Mouse (Mus musculus): Measurements from ENCODE around the gene Sfxn1.

- no peak for TF ChIP-seq CTCF (conservative IDR thresholded peaks at IDR 0.05; ENCODE audit: insufficient read depth, insufficient read length, low read depth, low read length)
- TF ChIP-seq POLR2A (IDR thresholded peaks at IDR 0.05; ENCODE audit: low read depth, low read length) = no peak
Measured at GRCm38 (mm10) chr13:54103271-54103670, 31.6 kb downstream of the Sfxn1 start.

Measured in kidney, adult 2 months (tissue).